Mouse (Mus musculus): ENCODE measurements around the gene Plekhn1. TPM values are rescaled to one million over a fixed set of nuclear protein-coding genes. Genes with fewer than 3 reads are reported as not detected.

Gene Plekhn1
- total RNA-seq (2021), result 10 to 100 TPM; 41.4 to 43.1 TPM
- long read RNA-seq, experiment 1, transcript Plekhn1-201 (12 exons, 3,014 nt), result major isoform, 12 of 58 reads
- long read RNA-seq, experiment 1, partial matches to known transcripts, result 11 of 58 reads
- long read RNA-seq, experiment 1, other reads (novel, unspliced or antisense), result 35 of 58 reads
- long read RNA-seq, experiment 2, transcript Plekhn1-201 (12 exons, 3,014 nt), result major isoform, 18 of 71 reads
- long read RNA-seq, experiment 2, partial matches to known transcripts, result 13 of 71 reads
- long read RNA-seq, experiment 2, other reads (novel, unspliced or antisense), result 39 of 71 reads

- DNase-seq (ENCODE audit: low spot score in 2 of 2), result peak; percentile 50 to 73
- H3K27ac ChIP-seq, result peak within 1 kb of the TSS; percentile 95
- no peak for TF ChIP-seq CTCF (conservative IDR thresholded peaks at IDR 0.05)
- peak within 1 kb of the TSS; percentile 73 for H3K4me3 ChIP-seq
Observed at GRCm38 (mm10) chr4:156234701-156235213, at the start of gene Plekhn1. Plekhn1 (minus strand) TSS chr4:156234857.

- no peak within 1 kb of the TSS for H3K4me3 ChIP-seq
- H3K27ac ChIP-seq, result peak within 1 kb of the TSS; percentile 39; the same call in 1 of the 2 replicates
Observed at GRCm38 (mm10) chr4:156255078-156255839, 20.6 kb upstream of the Plekhn1 start, which contains the start of gene Samd11. Samd11 (minus strand) TSS chr4:156255657.

GRCm38 (mm10) chr4:156254361-156255077 lies 19.9 kb upstream of the Plekhn1 start:
- TF ChIP-seq CTCF (conservative IDR thresholded peaks at IDR 0.05), result no peak
- Histone ChIP-seq H3K27ac (0 out of 2 replicates have a peak overlapping the region, but pooled peaks have one; percentile 39), H3K4me3 (0 out of 2 replicates have a peak overlapping the region, but pooled peaks have one; percentile 11)
- no peak for DNase-seq (ENCODE audit: low spot score in 2 of 2)

More at GRCm38 (mm10) chr4:156255078-156255839, 20.6 kb upstream of the Plekhn1 start, which contains the start of gene Samd11:
- no peak for TF ChIP-seq CTCF (conservative IDR thresholded peaks at IDR 0.05)
- no peak for DNase-seq (ENCODE audit: low spot score in 2 of 2)

DNA sequence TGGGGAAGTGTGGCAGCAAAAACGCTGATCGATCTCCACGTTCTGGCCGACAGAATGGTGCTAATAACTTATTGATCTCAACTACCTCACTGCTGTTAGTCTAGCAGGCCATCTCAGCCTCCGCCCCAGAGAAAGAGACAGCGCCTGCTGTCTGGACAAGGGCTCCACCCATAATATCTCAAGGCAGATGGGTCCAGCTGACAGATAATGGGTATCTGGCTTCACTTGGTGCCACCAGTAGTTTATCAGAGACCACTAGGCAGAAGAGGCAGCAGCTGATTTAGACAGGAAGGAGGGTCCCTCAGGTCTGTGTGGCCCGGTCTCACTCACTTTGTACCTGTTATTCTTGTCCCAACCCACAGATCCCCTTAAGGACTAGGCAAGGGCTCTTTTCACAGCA lies 18.4 kb upstream of the Plekhn1 start:
- Histone ChIP-seq H3K27ac (no peak overlapping the region), H3K4me3 (no peak overlapping the region)
- DNase-seq (ENCODE audit: low spot score in 2 of 2), result no peak
- TF ChIP-seq CTCF (conservative IDR thresholded peaks at IDR 0.05), result no peak

GRCm38 (mm10) chr4:156252619-156253018 lies 18.0 kb upstream of the Plekhn1 start:
- no peak overlapping the region for H3K27ac ChIP-seq
- TF ChIP-seq CTCF (conservative IDR thresholded peaks at IDR 0.05), result no peak
- no peak for DNase-seq (ENCODE audit: low spot score in 2 of 2)
- no peak overlapping the region for H3K4me3 ChIP-seq

GRCm38 (mm10) chr4:156252140-156252539 lies 17.5 kb upstream of the Plekhn1 start:
- Histone ChIP-seq H3K4me3 (no peak overlapping the region), H3K27ac (no peak overlapping the region)
- DNase-seq (ENCODE audit: low spot score in 2 of 2), result no peak
- no peak for TF ChIP-seq CTCF (conservative IDR thresholded peaks at IDR 0.05)

- TF ChIP-seq CTCF (conservative IDR thresholded peaks at IDR 0.05), result no peak
- DNase-seq (ENCODE audit: low spot score in 2 of 2), result no peak
- no peak overlapping the region for H3K4me3 ChIP-seq
- no peak overlapping the region for H3K27ac ChIP-seq
Observed at GRCm38 (mm10) chr4:156251081-156251480, 16.4 kb upstream of the Plekhn1 start.

DNA sequence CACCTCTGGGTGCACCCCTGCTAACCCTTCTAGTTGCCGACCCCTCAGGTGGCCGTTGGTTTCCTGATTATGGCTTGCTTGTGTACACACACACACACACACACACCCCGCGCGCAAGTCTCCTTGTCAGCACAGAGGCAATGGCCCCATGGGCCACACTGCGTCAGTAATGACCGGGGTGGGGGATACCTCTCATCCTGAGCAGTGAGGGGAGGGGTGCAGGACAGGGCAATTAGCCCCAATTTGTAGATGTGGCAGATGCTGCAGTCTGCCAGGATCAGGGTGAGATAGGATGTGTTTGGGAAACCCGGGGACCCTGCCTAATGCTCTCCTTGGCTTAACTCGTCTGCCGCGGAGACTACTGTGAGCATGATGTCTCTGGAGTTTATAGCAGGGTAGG lies 14.9 kb upstream of the Plekhn1 start:
- TF ChIP-seq CTCF (conservative IDR thresholded peaks at IDR 0.05), result no peak
- Histone ChIP-seq H3K4me3 (no peak overlapping the region), H3K27ac (no peak overlapping the region)
- no peak for DNase-seq (ENCODE audit: low spot score in 2 of 2)

DNA sequence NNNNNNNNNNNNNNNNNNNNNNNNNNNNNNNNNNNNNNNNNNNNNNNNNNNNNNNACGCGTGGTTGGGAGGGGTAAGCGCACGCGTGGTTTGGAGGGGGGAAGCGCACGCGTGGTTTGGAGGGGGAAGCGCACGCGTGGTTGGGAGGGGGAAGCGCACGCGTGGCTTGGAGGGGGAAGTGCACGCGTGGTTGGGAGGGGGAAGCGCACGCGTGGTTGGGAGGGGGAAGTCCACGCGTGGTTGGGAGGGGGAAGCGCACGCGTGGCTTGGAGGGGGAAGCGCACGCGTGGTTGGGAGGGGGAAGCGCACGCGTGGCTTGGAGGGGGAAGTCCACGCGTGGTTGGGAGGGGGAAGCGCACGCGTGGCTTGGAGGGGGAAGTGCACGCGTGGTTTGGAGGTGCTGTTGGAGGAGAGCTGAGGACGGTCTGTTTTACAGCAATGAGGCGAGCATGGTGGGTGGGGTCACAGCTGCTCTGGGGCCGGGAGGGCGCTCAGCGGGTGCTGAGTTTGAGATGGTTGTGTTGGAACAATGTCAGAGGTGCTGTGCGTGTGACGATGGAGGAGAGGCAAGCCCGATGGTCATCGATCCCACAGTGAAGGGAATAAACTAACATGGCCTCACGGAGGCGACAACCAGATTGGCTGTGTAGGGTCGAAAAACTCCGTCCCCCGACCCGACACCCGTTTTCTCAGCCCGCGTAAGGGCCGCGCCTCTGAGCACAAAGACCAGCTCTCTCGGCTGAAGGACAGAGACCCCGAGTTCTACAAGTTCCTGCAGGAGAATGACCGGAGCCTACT lies 2.2 kb upstream of the Plekhn1 start:
- TF ChIP-seq CTCF (conservative IDR thresholded peaks at IDR 0.05), result no peak
- H3K27ac ChIP-seq, result no peak overlapping the region

DNA sequence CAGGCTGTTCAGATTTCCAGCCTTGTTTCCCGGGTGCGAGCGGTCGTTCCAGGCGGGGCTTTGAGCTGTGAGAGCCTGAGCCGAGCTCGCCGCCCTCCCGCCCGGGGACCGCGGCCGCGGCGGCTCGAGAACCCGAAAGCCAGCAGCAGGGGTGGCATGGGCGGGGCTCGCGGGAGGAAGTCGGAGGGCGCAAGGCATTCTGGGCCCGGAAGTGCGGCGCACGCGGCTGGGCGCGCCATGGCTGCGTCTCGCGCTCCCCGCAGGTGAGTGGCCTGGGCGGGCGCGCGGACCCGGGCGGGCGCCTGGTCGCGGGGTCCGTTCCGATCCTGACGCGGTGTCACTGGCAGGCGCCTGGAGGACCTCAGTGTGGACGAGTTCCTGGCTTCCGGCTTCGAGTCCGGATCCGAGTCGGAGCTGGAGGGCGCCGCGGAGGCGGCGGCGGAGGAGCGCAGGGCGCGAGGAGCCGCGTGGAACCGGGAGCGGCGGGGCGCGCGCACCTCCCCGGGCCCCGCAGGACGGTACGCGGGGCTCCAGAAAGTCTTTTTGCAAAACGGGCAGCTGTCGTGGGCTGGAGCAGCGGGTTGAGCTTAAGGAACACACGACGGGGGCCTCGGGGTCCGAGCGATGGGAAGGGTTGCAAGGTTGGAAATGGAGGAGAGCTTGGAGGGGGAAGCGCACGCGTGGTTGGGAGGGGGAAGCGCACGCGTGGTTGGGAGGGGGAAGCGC lies 1.3 kb upstream of the Plekhn1 start, which contains the start of gene Noc2l:
Gene Noc2l, plus strand, starts transcription at position 203 of the 726 bp plus-strand sequence.
- Histone ChIP-seq H3K4me3 (peak within 1 kb of the TSS; percentile 73), H3K27ac (peak within 1 kb of the TSS; percentile 95)
- TF ChIP-seq CTCF (conservative IDR thresholded peaks at IDR 0.05), result no peak
- DNase-seq (ENCODE audit: low spot score in 2 of 2), result peak; percentile 89

More for the DNA sequence above, 2.2 kb upstream of the Plekhn1 start:
- peak overlapping the region; percentile 23 for H3K4me3 ChIP-seq
- no peak for DNase-seq (ENCODE audit: low spot score in 2 of 2)

DNA sequence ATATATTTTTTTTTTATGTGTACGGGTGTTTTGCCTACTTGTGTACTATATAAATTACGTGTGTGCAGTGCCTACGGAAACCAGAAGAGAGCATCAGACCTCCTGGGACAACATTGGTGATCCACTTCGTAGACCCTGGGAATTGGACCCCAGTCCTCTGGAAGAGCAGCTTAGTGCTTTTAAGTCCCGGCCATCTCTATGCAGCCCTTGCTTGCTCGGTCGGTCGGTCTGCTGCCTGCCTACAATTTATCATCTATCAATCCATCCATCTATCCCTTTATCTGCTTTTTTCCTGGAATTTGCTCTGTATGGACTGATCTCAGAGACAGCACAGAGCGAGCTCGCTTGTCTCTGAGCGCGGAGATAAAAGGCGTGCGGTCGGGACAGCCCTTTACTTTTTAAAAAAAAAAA lies 708 bp upstream of the Plekhn1 start:
- peak overlapping the region; percentile 73 for H3K4me3 ChIP-seq
- no peak for DNase-seq (ENCODE audit: low spot score in 2 of 2)
- TF ChIP-seq CTCF (conservative IDR thresholded peaks at IDR 0.05), result peak; percentile 36; the same call in 1 of the 2 replicates
- peak overlapping the region; percentile 86 for H3K27ac ChIP-seq
